Mouse (Mus musculus) neural tube, embryonic 11.5 days (tissue): ENCODE results near the gene Angptl2. TPM values are rescaled to one million over a fixed set of nuclear protein-coding genes. Genes with fewer than 3 reads are reported as not detected.

Experiments used
- polyA plus RNA-seq: library from polyadenylated mRNA; unstranded; fragments of >200 nt; fragmentation: Nextera tagmentation; extraction: Ambion mirVana; gene quantifications from 2 replicates; pipeline ENCODE4 v1.2.1, GENCODE M21; 2014

The Angptl2 gene
- polyA plus RNA-seq, 1 experiment from 2014 or later: 26.5 TPM

Other genes with a start within 250 kb of the Angptl2 start
- 12.4 and 13.3 TPM in 2 replicates for gene Slc2a8, start 234.0 kb upstream of the Angptl2 start, polyA plus RNA-seq
- gene Garnl3, start 84.4 kb upstream of the Angptl2 start, polyA plus RNA-seq: 13.3 and 14.5 TPM in 2 replicates
- gene Ralgps1, start 155.4 kb downstream of the Angptl2 start, polyA plus RNA-seq: 14.6 and 16.9 TPM in 2 replicates
- gene Zbtb34, start 215.3 kb downstream of the Angptl2 start, polyA plus RNA-seq: 8.8 and 9.2 TPM in 2 replicates